Mouse (Mus musculus) spleen, embryonic (tissue): ENCODE measurements around the gene Kif1a.
"Not testable (repeated sequence)": the region's sequence is repeated elsewhere in the genome, so short reads cannot be mapped to it uniquely, and the experiment has no call there.

Experiments
- CTCF ChIA-PET: fragments of 350-600 bp; sonication (Branson Sonifier 250); formaldehyde crosslinking; loops from one replicate; lab custom pipeline; 2022; lab: Charles Lee

Gene Kif1a

GRCm38 (mm10) chr1:92970791-92971190 is 131.0 kb downstream of the Kif1a start:
- CTCF ChIA-PET, result not testable (repeated sequence)
